Mouse (Mus musculus) G1E-ER4 (cell line): ENCODE measurements around the gene Sgcd. TPM values are rescaled to one million over a fixed set of nuclear protein-coding genes. Genes with fewer than 3 reads are reported as not detected.

ENCODE experiments used
- GATA1 ChIP-seq: IDR thresholded peaks from one replicate; pipeline ENCODE4 v1.8.0; 2012; ENCODE audit warnings: low read length, inconsistent platforms
- polyA plus RNA-seq: library from polyadenylated mRNA; stranded (reverse); fragments of >175 nt; gene quantifications from 2 replicates; pipeline ENCODE4 v1.2.3, GENCODE M21; 2012

Gene Sgcd
- polyA plus RNA-seq, 1 experiment, result not detected

DNA sequence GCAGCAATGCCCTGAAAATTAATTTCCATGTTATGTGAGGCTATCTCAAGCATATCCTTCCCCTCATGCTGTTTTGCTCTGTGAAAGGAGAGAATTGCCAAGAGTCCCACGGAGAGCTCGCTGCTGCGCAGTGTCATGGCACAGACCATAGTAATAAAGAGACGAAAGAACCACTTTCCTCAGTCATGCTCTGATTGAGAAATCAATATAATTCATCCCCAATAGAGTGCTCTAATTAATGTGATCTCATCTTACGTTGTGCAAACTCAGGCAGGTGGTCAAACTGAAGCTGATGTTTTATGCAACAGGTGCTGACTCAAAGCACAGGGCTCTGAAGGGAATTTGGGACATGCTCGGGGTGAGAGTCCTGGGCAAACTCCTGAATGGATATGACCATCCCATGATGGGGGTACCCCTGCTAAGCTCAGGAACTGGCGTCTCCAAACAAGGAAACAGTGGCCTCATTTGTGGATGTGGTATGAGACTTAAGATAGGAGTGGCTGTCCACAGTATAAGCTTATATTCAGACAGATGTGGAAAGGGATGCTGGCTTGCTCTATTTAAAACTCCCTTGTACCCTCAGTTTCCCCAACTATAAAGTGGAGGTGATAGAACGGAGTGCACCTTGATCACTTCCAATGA is 740.9 kb downstream of the Sgcd start:
- no peak for TF ChIP-seq GATA1

GRCm38 (mm10) chr11:47242401-47242800 is 746.4 kb downstream of the Sgcd start:
- TF ChIP-seq GATA1, result no peak

DNA sequence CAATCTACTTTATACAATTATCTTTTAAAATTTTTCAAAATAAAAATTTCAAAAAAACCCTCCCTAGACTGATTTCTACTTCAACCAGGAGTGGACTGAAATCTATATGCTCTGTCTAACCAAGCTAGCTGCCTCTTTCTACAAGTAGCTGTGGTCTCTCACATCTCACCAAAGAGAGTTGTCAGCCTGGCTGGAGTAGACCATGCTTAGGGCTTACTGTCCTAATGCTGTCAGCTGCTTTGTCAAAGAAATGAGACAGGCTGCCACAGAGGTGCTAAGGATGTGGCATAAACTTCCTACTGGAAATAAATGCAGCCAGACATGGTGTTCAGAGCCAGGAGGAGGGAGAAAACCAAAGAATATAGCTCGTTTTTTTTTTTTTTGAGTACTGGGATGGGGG is 760.5 kb downstream of the Sgcd start:
- no peak for TF ChIP-seq GATA1

DNA sequence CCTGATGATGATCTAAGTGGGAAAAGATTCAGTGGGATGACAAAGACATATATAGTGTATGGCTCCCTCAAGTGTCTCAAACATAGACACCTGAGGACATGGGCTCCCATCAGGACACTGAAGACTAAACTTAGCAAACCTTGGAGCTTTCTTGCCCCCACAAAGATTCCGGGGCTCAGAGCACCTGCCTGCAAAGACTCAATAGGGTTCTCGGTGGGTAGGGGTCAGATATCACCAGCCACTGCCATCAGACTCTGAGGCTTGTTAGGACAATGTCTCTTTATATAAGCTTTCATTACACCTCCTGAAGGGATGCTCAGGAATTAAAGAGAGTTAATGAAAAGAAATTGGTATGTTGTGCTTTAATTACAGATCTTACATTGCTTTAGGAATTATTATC is 764.6 kb downstream of the Sgcd start:
- TF ChIP-seq GATA1, result no peak

GRCm38 (mm10) chr11:47211531-47211930 is 777.2 kb downstream of the Sgcd start:
- TF ChIP-seq GATA1, result no peak

- TF ChIP-seq GATA1, result no peak
Measured at GRCm38 (mm10) chr11:47206461-47206860, 782.3 kb downstream of the Sgcd start.

- TF ChIP-seq GATA1, result no peak
Measured at GRCm38 (mm10) chr11:47199106-47199505, 789.7 kb downstream of the Sgcd start.

GRCm38 (mm10) chr11:47188556-47188955 is 800.2 kb downstream of the Sgcd start:
- no peak for TF ChIP-seq GATA1

DNA sequence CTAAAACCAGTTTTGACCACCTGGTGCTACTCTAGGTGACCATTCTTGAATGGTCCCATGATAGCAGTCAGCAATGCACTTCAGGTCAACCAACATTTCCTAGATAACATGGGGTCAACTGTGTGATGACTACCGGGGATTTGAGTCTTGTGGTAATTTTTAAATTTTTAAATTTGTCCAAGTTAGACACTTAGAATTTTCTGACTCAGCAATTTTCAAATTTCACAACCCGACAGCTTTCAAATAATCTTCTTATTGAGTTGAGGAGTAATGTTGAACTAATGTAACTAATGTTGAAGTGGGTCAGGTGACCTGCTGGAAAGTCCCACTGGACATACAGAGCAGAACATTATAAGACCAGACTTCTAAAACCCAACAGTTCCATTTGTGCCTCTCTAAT is 813.8 kb downstream of the Sgcd start:
- no peak for TF ChIP-seq GATA1

DNA sequence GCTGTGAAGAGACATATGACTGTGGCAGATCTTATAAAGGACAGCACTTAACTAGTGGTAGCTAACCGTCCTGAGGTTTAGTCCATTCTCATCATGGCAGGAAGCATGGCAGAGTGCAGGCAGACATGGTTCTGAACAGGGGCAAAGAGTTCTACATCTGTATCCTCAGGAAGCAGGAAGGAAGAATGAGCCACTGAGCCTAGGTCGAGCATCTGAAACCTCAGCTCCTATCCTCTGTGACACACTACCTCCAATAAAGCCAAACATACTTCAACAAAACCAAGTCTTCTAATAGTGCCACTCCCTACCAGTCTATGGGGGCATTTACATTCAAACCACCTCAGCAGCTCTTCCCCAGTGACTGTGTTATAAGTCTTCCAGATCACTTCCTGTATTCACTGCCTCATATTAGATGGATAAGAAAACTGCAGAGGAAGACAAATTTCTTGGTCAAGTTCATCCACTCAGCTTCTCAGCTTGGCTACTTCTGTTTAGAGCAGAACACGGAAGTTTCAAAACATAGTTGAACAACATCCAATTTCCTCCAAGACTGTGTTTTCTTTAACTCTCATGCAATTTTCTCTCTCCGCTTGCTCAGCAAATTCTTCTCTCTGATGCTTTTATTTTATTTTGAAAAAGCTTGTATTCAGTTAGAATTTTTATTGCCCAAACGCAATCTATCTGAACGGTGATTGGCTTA is 817.7 kb downstream of the Sgcd start:
- no peak for TF ChIP-seq GATA1

DNA sequence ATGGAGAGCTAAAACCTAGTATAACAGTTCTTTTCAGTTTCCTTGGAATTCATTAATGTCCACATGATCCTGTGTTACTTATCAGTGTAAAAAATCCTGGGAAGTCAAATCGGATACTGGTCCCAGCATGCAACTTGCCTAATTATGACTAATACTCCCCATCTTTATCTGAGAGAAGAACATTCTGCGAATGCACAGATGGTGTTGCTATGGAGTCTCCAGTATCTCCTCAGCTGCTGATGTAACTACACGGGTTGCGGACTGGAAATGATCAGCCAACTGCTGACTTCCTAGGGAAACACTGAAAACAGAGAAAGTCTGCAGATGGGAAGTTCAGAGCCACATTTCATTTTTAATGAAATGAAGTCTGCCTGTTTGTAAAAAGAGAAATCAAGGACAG is 821.4 kb downstream of the Sgcd start:
- no peak for TF ChIP-seq GATA1

DNA sequence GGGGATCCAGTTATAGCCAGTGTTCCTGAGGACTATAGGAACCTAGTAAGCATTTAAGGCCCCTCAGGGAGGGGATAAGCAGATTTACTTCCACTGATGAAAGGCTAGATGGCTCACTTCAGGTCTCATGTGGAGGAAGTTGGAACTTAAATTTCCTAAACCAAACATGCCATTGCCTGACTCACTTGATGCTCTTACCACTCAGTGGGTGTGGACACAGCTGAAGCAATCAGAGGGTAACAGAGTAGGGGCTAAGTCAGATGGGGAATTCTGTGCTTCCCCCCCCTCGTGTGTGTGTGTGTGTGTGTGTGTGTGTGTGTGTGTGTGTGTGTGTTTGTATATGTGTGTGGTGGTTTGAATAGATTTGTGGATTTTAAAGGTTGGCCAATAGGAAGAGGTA is 830.7 kb downstream of the Sgcd start:
- no peak for TF ChIP-seq GATA1

GRCm38 (mm10) chr11:47156730-47157693 is 831.8 kb downstream of the Sgcd start:
- no peak for TF ChIP-seq GATA1

DNA sequence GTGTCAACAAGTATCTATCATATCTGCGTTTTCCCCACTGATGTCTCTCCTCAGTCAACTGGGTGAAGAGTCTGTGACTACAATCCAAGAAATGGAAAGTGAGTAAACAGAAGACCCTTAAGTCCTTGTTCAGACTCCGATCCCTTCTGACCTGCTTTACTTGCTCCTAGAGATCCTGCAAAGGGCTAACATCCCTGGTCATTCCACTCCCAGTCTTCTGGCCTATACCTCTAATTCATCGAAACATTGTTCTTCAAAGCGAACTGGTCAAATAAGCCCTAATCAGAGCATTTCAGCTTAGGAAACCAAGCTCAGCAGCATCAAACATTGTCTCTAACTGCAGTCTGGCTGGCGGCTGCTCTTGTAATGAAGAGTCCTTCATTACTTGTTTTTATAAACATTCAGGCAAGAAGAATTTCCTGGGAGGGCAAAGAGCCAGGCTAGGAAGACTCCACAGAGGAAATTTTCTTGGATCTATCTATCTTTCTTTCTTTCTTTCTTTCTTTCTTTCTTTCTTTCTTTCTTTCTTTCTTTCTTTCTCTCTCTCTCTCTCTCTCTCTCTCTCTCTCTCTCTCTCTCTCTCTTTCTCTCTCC is 833.8 kb downstream of the Sgcd start:
- TF ChIP-seq GATA1, result no peak

DNA sequence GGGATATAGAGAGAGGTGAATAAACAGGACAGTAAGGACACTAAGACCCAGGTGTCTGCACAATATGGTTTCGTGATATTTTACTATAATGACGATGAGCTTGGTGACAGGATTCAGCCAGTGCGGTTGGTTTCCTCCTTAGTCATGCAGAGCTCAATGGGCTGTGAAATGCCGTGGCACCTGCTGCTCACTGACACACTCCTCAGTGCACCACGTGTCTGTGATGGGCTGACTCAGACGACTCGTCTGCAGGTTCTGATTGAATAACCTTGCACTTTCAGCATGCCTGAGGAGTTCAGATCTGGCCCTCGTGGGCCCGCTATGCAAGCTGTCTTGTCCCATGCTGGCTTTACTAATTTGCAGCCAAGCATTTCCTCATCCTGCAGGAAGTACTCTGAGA is 839.2 kb downstream of the Sgcd start:
- TF ChIP-seq GATA1, result no peak

- TF ChIP-seq GATA1, result no peak
Measured at GRCm38 (mm10) chr11:47139867-47140266, 848.9 kb downstream of the Sgcd start.
